Mouse (Mus musculus): ENCODE measurements at regions not wholly inside any gene's neighbourhood (a gene's known extent, or its start where the extent isn't known, plus 50 kb on each side); places are given as distances from the start of the nearest gene placed in this dataset.

GRCm38 (mm10) chr10:122193343-122193742, 96.2 kb upstream of the Rxylt1 start:
- no peak for DNase-seq

GRCm38 (mm10) chr10:122185152-122185745, 88.1 kb upstream of the Rxylt1 start:
- no peak for DNase-seq

GRCm38 (mm10) chr10:122183025-122183424, 85.9 kb upstream of the Rxylt1 start:
- DNase-seq = no peak

GRCm38 (mm10) chr10:122149038-122149437, 51.9 kb upstream of the Rxylt1 start:
- no peak for DNase-seq

GRCm38 (mm10) chr10:122148609-122149008, 51.4 kb upstream of the Rxylt1 start:
- no peak for DNase-seq
